Mouse (Mus musculus) myocyte (in vitro differentiated cells): ENCODE measurements at regions not wholly inside any gene's neighbourhood (a gene's known extent, or its start where the extent isn't known, plus 50 kb on each side); places are given as distances from the start of the nearest gene placed in this dataset.

ENCODE experiments used
- MAX ChIP-seq: IDR thresholded peaks from one replicate; pipeline ENCODE4 v1.6.1; 2011; ENCODE audit warnings: low read depth, mild to moderate bottlenecking, control low read depth
- POLR2A ChIP-seq: IDR thresholded peaks from one replicate; pipeline ENCODE4 v1.6.1; 2011; ENCODE audit warnings: low read depth, mild to moderate bottlenecking, control low read depth, moderate library complexity; ENCODE audit not compliant: insufficient read length
- REST ChIP-seq: IDR thresholded peaks from one replicate; pipeline ENCODE4 v1.6.1; 2011; ENCODE audit warnings: mild to moderate bottlenecking, control low read depth, moderate library complexity; ENCODE audit not compliant: insufficient read depth, insufficient read length
- USF1 ChIP-seq: IDR thresholded peaks from one replicate; pipeline ENCODE4 v1.6.1; 2011; ENCODE audit warnings: low read depth, mild to moderate bottlenecking, control low read depth, moderate library complexity

GRCm38 (mm10) chr13:107151548-107151947 is 129.6 kb upstream of the Kif2a start:
- no peak for TF ChIP-seq USF1
- TF ChIP-seq MAX = no peak
- TF ChIP-seq REST = no peak
- no peak for TF ChIP-seq POLR2A
